Mouse (Mus musculus) liver, adult (tissue): Measurements from ENCODE around the gene Tbc1d25.

ENCODE experiments used
- GATA4 ChIP-seq: IDR thresholded peaks from 2 replicates; pipeline ENCODE4 v1.6.1; 2014; ENCODE audit warnings: mild to moderate bottlenecking, low read length; ENCODE audit not compliant: insufficient replicate concordance

Gene Tbc1d25

DNA sequence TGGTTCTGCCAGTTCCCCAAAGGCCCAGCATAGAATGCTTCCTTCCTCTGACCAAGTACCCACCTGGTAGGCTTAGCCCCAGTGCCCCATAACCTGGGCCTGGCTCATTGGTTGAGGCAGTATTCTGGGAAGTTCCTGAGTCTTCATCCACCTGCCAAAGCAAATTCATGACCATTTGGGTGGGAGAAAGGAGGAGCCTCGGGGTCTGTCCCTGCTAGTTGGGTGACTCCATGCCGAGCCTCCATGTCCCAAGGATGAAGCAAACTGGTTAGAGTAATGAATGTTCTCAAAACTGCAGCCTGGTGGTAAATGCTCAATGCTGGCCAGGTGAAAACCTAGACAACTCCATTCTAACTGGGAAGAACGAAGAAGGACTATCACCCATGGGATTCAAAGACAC, 34.9 kb downstream of the Tbc1d25 start:
- no peak for TF ChIP-seq GATA4

DNA sequence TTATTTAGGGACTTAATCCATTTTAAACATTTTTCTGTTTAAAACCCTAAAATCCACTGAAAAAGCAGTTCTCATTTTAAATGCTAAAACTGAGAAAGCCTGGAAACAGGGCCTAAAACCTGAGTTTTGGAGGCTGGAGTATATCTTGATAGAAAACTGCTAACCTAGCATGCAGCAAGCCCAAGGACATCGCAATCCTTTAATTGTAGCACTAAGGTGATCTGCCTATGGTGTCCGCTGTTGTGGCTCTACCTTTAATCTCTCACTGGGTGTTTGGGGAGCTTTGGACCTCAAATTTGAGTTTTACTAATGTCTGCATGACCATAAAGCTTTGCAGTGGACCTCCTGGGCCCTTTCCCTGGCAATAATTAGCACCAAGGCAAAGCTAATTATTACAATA, 35.5 kb downstream of the Tbc1d25 start:
- no peak for TF ChIP-seq GATA4

DNA sequence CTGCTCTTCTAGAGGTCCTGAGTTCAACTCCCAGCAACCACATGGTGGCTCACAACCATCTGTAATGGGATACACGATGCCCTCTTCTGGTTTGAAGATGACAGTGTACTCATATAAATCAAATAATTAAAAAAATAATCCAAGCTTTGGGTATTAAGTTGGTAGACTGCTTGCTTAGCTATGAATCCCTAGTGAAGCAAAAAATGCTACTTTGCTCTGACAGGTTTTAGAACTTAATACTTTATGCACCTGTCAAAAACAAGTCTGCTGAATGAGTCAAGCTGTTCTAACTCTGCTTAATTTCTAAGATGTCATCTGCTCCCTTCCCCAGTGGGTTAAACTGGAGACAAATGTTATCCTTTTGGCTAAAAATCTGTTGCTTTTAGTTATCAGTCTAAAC, 36.5 kb downstream of the Tbc1d25 start:
- no peak for TF ChIP-seq GATA4

GRCm38 (mm10) chrX:8135886-8136285, 40.1 kb downstream of the Tbc1d25 start:
- no peak for TF ChIP-seq GATA4

GRCm38 (mm10) chrX:8132017-8132976, 43.7 kb downstream of the Tbc1d25 start, which contains the start of gene Wdr13:
TSS of gene Wdr13 (minus strand) at chrX:8132892.
- peak; percentile 34; the same call in 1 of the 2 replicates for TF ChIP-seq GATA4

GRCm38 (mm10) chrX:8131393-8131792, 44.6 kb downstream of the Tbc1d25 start:
- TF ChIP-seq GATA4, result no peak

GRCm38 (mm10) chrX:8125235-8125634, 50.7 kb downstream of the Tbc1d25 start:
- no peak for TF ChIP-seq GATA4

GRCm38 (mm10) chrX:8123821-8124470, 52.0 kb downstream of the Tbc1d25 start:
- no peak for TF ChIP-seq GATA4

DNA sequence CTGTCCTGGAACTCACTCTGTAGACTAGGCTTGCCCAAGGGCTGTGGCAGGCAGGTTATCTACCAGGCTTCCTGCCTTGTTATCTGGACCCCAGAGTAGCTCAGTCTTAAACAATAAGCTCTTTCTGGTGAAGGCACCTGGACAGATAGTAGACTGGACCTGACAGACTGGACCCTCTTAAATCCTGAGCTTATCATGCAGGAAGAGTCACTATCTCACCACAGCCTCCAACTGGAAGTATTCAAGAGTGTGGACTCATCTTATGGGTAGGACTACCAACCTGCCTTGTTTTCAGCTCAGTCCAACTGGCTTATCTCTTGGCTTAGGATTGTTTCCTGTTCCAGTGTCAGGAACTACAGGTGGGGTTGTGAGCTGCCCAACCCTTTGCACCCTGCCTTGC, 58.7 kb downstream of the Tbc1d25 start:
- TF ChIP-seq GATA4, result no peak

DNA sequence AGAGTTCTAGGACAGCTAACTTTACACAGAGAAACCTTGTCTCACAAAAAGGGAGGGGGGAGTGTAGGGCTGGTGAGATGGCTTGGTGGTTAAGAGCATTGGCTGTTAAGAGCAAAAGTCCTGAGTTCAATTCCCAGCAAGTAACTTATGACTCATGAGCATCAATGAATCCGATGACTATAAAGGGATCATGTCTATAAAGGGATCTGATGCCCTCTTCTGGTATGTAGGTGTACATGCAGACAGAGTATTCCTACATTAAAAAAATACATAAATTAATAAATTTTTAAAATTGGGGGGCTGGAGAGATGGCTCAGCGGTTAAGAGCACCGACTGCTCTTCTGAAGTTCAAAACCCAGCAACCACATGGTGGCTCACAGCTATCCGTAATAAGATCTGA, 60.7 kb downstream of the Tbc1d25 start:
- no peak for TF ChIP-seq GATA4

GRCm38 (mm10) chrX:8105019-8105418, 71.0 kb downstream of the Tbc1d25 start:
- TF ChIP-seq GATA4, result no peak
